ENCODE assay signal across 8 mouse cellular contexts in genomic region chr3:141465104-141465705, GRCm38 (mm10). TPM values are rescaled to one million over a fixed set of nuclear protein-coding genes. Genes with fewer than 3 reads are reported as not detected.
DNase-seq lines count a peak whose midpoint lies in the region; ATAC-seq and TF ChIP-seq lines count a peak whose summit lies in the region.

Gene Unc5c (plus strand): TSS chr3:141465216.

- ATAC-seq in forebrain, embryonic 15.5 days (replicated peaks): peak; percentile 91
- ATAC-seq in neural tube, embryonic 15.5 days (ENCODE audit: low FRiP score): peak; percentile 89

- peak; percentile 80 for TF ChIP-seq POLR2A in cerebellum, adult 2 months (IDR thresholded peaks at IDR 0.05; ENCODE audit: borderline replicate concordance, insufficient read depth, low read length)

- H3K9ac ChIP-seq in forebrain, embryonic 15.5 days (replicated peaks): peak within 1 kb of the TSS; percentile 69
- peak within 1 kb of the TSS; percentile 81 for H3K9ac ChIP-seq in neural tube, embryonic 15.5 days (replicated peaks)

- peak; percentile 8; the same call in 1 of the 2 replicates for TF ChIP-seq CTCF in cerebellum, adult 2 months (IDR thresholded peaks at IDR 0.05; ENCODE audit: borderline replicate concordance, insufficient read depth, low read depth, low read length)

- peak within 1 kb of the TSS; percentile 91 for H3K27ac ChIP-seq in cerebellum, adult 2 months (ENCODE audit: insufficient read depth, low read length)
- H3K27ac ChIP-seq in forebrain, embryonic 15.5 days (replicated peaks): peak within 1 kb of the TSS; percentile 86
- H3K27ac ChIP-seq in neural tube, embryonic 15.5 days (replicated peaks): peak within 1 kb of the TSS; percentile 96

- H3K27me3 ChIP-seq in cerebellum, adult 2 months (ENCODE audit: control insufficient read depth, insufficient read depth, low read length): no peaks in the 10 kb centered on the region
- peaks cover 30% of the 10 kb centered on the region for H3K27me3 ChIP-seq in forebrain, embryonic 15.5 days
- no peaks in the 10 kb centered on the region for H3K27me3 ChIP-seq in neural tube, embryonic 15.5 days (replicated peaks)

- peak; percentile 74 for DNase-seq in R1 (ENCODE audit: low read depth, low spot score)
- peak; percentile 93 to 95 for DNase-seq in cerebellum, adult 2 months
- DNase-seq in heart, postnatal 25 days (ENCODE audit: low spot score): peak; percentile 69
- peak; percentile 76 to 82 for DNase-seq in layer of hippocampus, adult 18-20 months (ENCODE audit: low spot score in 2 of 2)
- peak; percentile 52 to 66 for DNase-seq in lung, adult 18-20 months
- peak; percentile 77 for DNase-seq in yolk sac, embryonic 10.5 days (ENCODE audit: low spot score)

- H3K9me3 ChIP-seq in forebrain, embryonic 15.5 days: no peaks in the 10 kb centered on the region
- H3K9me3 ChIP-seq in neural tube, embryonic 15.5 days (replicated peaks): no peaks in the 10 kb centered on the region

- H3K4me2 ChIP-seq in forebrain, embryonic 15.5 days (replicated peaks): peak within 1 kb of the TSS; percentile 99
- peak within 1 kb of the TSS; percentile 70 for H3K4me2 ChIP-seq in neural tube, embryonic 15.5 days

- peak within 1 kb of the TSS; percentile 90 for H3K4me3 ChIP-seq in cerebellum, adult 2 months (replicated peaks; ENCODE audit: insufficient read depth, low read depth, low read length)
- H3K4me3 ChIP-seq in forebrain, embryonic 15.5 days: peak within 1 kb of the TSS; percentile 82
- H3K4me3 ChIP-seq in neural tube, embryonic 15.5 days (replicated peaks): peak within 1 kb of the TSS; percentile 85

- no peaks in the 10 kb centered on the region for H3K36me3 ChIP-seq in forebrain, embryonic 15.5 days
- H3K36me3 ChIP-seq in neural tube, embryonic 15.5 days: no peaks in the 10 kb centered on the region

- intact Hi-C loops in heart, postnatal 25 days (cut with DNase I): no loop called here

- under 1% methylated on average over 61 of the region's 61 CpGs for WGBS in cerebellum, adult 2 months
- under 1% methylated on average over 60 of the region's 61 CpGs for WGBS in forebrain, embryonic 15.5 days
- under 1% methylated on average over 54 of the region's 61 CpGs for WGBS in neural tube, embryonic 15.5 days

- H3K4me1 ChIP-seq in cerebellum, adult 2 months (ENCODE audit: control insufficient read depth, insufficient read depth, low read length): peaks cover 9% of the 10 kb centered on the region; the same call in 1 of the 2 replicates
- H3K4me1 ChIP-seq in forebrain, embryonic 15.5 days: peaks cover 25% of the 10 kb centered on the region
- peaks cover 39% of the 10 kb centered on the region for H3K4me1 ChIP-seq in neural tube, embryonic 15.5 days

RNA-seq across cellular contexts. Expression of gene Unc5c, which starts in this region (rescaled TPM):
- polyA plus RNA-seq in cerebellum, adult 2 months (2012; rRNA removed): 19.4 and 22.8 TPM in 2 replicates
- polyA plus RNA-seq in forebrain, embryonic 15.5 days (2015; fragmentation: Nextera tagmentation; extraction: Ambion mirVana): 5.7 and 6.9 TPM in 2 replicates
- total RNA-seq in heart, postnatal 25 days (2021): under 1 TPM; 0.16 to 0.25 TPM
- total RNA-seq in layer of hippocampus, adult 18-20 months (2021): 10 to 100 TPM; 40.6 to 44.4 TPM
- 14.8 and 16.7 TPM in 2 replicates for polyA plus RNA-seq in neural tube, embryonic 15.5 days (2015; fragmentation: Nextera tagmentation; extraction: Ambion mirVana)

Comparison
In these comparisons a context has a peak if more than half of its experiments do, and no peak if none do; other contexts are left out.
1. Peak in every context shown above with its lines: DNase-seq, ATAC-seq, H3K4me3 ChIP-seq and H3K27ac ChIP-seq.
2. RNA of gene Unc5c (total RNA-seq): 40.6 to 44.4 TPM in layer of hippocampus, adult 18-20 months; 0.16 to 0.25 TPM in heart, postnatal 25 days; every median in the first group is over 10 times any median in the second.
3. Peak in DNase-seq in heart, postnatal 25 days; RNA of the gene not detected or under 1 TPM.